Mouse (Mus musculus) bone marrow, adult 2 months (tissue): ENCODE measurements around the gene Vmn2r112.

Experiments
- CTCF ChIP-seq: fragments of 200-500 bp; IDR thresholded peaks from 2 replicates; pipeline ENCODE4 v1.5.1; 2011; ENCODE audit warnings: low read length, control low read depth; ENCODE audit not compliant: control insufficient read depth, insufficient read depth
- POLR2A ChIP-seq: fragments of 200-500 bp; IDR thresholded peaks from 2 replicates; pipeline ENCODE4 v1.6.1; 2011; ENCODE audit warnings: low read depth, mild to moderate bottlenecking, control low read depth, low read length, borderline replicate concordance; ENCODE audit not compliant: control insufficient read depth

DNA sequence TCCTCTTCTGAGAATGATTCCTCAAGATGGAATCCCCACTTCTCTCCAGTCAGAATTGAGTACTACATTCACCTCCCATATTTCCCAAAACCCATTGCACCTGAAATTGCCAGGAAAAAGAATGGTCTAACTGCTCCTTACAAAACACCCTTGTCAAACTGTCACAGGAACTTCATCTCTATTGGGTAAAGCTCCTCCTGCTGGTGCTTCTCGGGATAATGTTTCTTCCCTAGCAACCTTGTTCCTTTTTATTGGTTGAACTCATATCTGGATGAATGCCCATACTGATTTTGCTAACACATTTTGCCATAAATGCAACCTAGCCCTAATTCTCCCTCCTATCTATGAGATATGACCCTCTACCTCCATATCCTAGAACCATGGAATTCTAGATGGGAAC lies 29.9 kb downstream of the Vmn2r112 start:
- no peak for TF ChIP-seq POLR2A
- TF ChIP-seq CTCF = no peak
